Mouse (Mus musculus): ENCODE results near the gene Steap4.

DNA sequence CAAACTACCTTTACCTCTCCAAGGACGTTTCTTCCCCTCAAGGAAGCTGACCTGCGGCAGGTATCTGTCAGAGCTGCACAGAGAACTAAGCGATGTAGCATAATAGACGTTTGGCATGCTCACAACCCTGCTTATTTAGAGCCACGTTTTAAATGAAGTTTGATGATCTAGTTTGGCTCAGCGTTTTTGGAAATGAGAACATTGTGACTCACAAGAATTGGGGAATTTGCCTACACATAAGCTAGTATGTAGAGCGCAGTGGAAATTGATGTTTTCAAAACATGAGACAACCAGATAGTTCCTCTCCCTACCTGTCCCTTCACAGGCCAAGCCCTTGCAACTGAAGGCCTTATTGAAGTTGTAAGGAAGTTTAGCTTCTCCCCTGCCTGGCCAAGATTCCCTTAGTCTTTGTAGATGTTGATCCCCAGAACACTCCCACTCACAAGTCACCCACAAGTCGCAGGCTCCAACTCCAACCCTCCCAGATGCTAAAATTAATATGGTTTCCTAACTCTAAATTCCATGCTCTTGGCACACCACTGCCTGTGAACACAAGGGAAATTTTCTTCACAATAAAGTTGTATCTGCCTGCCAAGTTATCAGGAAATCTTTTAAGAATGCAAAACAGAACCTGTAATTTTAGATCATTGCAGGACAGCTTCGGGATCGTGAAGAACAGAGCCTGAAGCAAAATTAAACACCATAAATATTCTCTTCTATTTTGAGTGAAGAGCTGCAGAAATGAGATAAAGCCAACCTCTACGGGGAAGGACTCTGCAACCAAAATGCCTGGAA, 42.6 kb upstream of the Steap4 start:
- TF ChIP-seq POLR2A (IDR thresholded peaks at IDR 0.05; ENCODE audit: extremely low read depth, insufficient read depth, low read length) (no peak), CTCF (IDR thresholded peaks at IDR 0.05; ENCODE audit: extremely low read depth, insufficient read depth, low read length) (no peak)
